Mouse (Mus musculus): ENCODE measurements at regions not wholly inside any gene's neighbourhood (a gene's known extent, or its start where the extent isn't known, plus 50 kb on each side); places are given as distances from the start of the nearest gene placed in this dataset.

- Histone ChIP-seq H3K4me2 (no peak overlapping the region), H3K4me3 (no peak overlapping the region), H3K27ac (no peak overlapping the region), H3K9ac (no peak overlapping the region), H3K4me1 (peaks cover 6% of the 10 kb centered on the region; the same call in 1 of the 2 replicates), H3K9me3 (no peaks in the 10 kb centered on the region), H3K36me3 (no peaks in the 10 kb centered on the region), H3K27me3 (no peaks in the 10 kb centered on the region)
- whole genome bisulfite sequencing = 25% methylated on average over 1 of the region's 1 CpGs
- ATAC-seq (ENCODE audit: insufficient number of reproducible peaks, low FRiP score, low TSS enrichment, low read depth) = no peak
Observed at GRCm38 (mm10) chr13:5424110-5424509, 437.2 kb upstream of the Klf6 start.

- ATAC-seq (ENCODE audit: insufficient number of reproducible peaks, low FRiP score, low TSS enrichment, low read depth) = no peak
- no peaks in the 10 kb centered on the region for H3K27me3 ChIP-seq
- H3K9me3 ChIP-seq = no peaks in the 10 kb centered on the region
- H3K4me1 ChIP-seq = peaks cover 6% of the 10 kb centered on the region; the same call in 1 of the 2 replicates
- no peaks in the 10 kb centered on the region for H3K36me3 ChIP-seq
- no peak overlapping the region for H3K27ac ChIP-seq
- H3K4me2 ChIP-seq = no peak overlapping the region
- no peak overlapping the region for H3K4me3 ChIP-seq
- 23% methylated on average over 9 of the region's 9 CpGs for WGBS
- no peak overlapping the region for H3K9ac ChIP-seq
Observed at GRCm38 (mm10) chr13:5425491-5426232, 435.6 kb upstream of the Klf6 start.

- Histone ChIP-seq H3K9ac (no peak overlapping the region), H3K4me1 (no peaks in the 10 kb centered on the region), H3K27me3 (no peaks in the 10 kb centered on the region), H3K36me3 (no peaks in the 10 kb centered on the region), H3K4me2 (no peak overlapping the region), H3K27ac (no peak overlapping the region), H3K9me3 (no peaks in the 10 kb centered on the region), H3K4me3 (no peak overlapping the region)
- WGBS = 21% methylated on average over 1 of the region's 1 CpGs
- no peak for ATAC-seq (ENCODE audit: insufficient number of reproducible peaks, low FRiP score, low TSS enrichment, low read depth)
Observed at GRCm38 (mm10) chr13:5433652-5434051, 427.6 kb upstream of the Klf6 start.

- H3K4me3 ChIP-seq = no peak overlapping the region
- no peaks in the 10 kb centered on the region for H3K36me3 ChIP-seq
- ATAC-seq (ENCODE audit: insufficient number of reproducible peaks, low FRiP score, low TSS enrichment, low read depth) = no peak
- H3K4me2 ChIP-seq = no peak overlapping the region
- no peak overlapping the region for H3K27ac ChIP-seq
- H3K27me3 ChIP-seq = no peaks in the 10 kb centered on the region
- H3K4me1 ChIP-seq = no peaks in the 10 kb centered on the region
- H3K9ac ChIP-seq = no peak overlapping the region
- H3K9me3 ChIP-seq = no peaks in the 10 kb centered on the region
Observed at GRCm38 (mm10) chr13:5435131-5435530, 426.2 kb upstream of the Klf6 start.

GRCm38 (mm10) chr13:5436191-5436590, 425.1 kb upstream of the Klf6 start:
- Histone ChIP-seq H3K9ac (no peak overlapping the region), H3K4me3 (no peak overlapping the region), H3K36me3 (no peaks in the 10 kb centered on the region), H3K4me2 (no peak overlapping the region), H3K4me1 (no peaks in the 10 kb centered on the region), H3K27ac (no peak overlapping the region), H3K9me3 (no peaks in the 10 kb centered on the region), H3K27me3 (no peaks in the 10 kb centered on the region)
- 40% methylated on average over 2 of the region's 2 CpGs for WGBS
- ATAC-seq (ENCODE audit: insufficient number of reproducible peaks, low FRiP score, low TSS enrichment, low read depth) = no peak

GRCm38 (mm10) chr13:5440454-5440853, 420.8 kb upstream of the Klf6 start:
- WGBS = 58% methylated on average over 4 of the region's 4 CpGs

GRCm38 (mm10) chr13:5444759-5445478, 416.4 kb upstream of the Klf6 start:
- 70% methylated on average over 5 of the region's 5 CpGs for WGBS

More at GRCm38 (mm10) chr13:5440454-5440853, 420.8 kb upstream of the Klf6 start:
- no peak overlapping the region for H3K9ac ChIP-seq
- no peak overlapping the region for H3K4me2 ChIP-seq
- no peak overlapping the region for H3K27ac ChIP-seq
- no peaks in the 10 kb centered on the region for H3K36me3 ChIP-seq
- H3K27me3 ChIP-seq = no peaks in the 10 kb centered on the region
- no peak for ATAC-seq (ENCODE audit: insufficient number of reproducible peaks, low FRiP score, low TSS enrichment, low read depth)
- no peaks in the 10 kb centered on the region for H3K4me1 ChIP-seq
- H3K4me3 ChIP-seq = no peak overlapping the region
- no peaks in the 10 kb centered on the region for H3K9me3 ChIP-seq

GRCm38 (mm10) chr13:5448601-5449000, 412.7 kb upstream of the Klf6 start:
- H3K4me1 ChIP-seq = no peaks in the 10 kb centered on the region
- no peak overlapping the region for H3K9ac ChIP-seq
- ATAC-seq (ENCODE audit: insufficient number of reproducible peaks, low FRiP score, low TSS enrichment, low read depth) = no peak
- no peak overlapping the region for H3K4me3 ChIP-seq
- H3K27ac ChIP-seq = no peak overlapping the region
- no peak overlapping the region for H3K4me2 ChIP-seq
- 71% methylated on average over 1 of the region's 1 CpGs for WGBS
- no peaks in the 10 kb centered on the region for H3K36me3 ChIP-seq
- no peaks in the 10 kb centered on the region for H3K27me3 ChIP-seq
- no peaks in the 10 kb centered on the region for H3K9me3 ChIP-seq

More at GRCm38 (mm10) chr13:5444759-5445478, 416.4 kb upstream of the Klf6 start:
- no peak for ATAC-seq (ENCODE audit: insufficient number of reproducible peaks, low FRiP score, low TSS enrichment, low read depth)
- Histone ChIP-seq H3K27me3 (no peaks in the 10 kb centered on the region), H3K4me2 (no peak overlapping the region), H3K4me3 (no peak overlapping the region), H3K36me3 (no peaks in the 10 kb centered on the region), H3K9me3 (no peaks in the 10 kb centered on the region), H3K27ac (0 out of 2 replicates have a peak overlapping the region, but pooled peaks have one; percentile 47), H3K4me1 (no peaks in the 10 kb centered on the region), H3K9ac (no peak overlapping the region)

GRCm38 (mm10) chr13:5480779-5481178, 380.5 kb upstream of the Klf6 start:
- no peak for ATAC-seq (ENCODE audit: insufficient number of reproducible peaks, low FRiP score, low TSS enrichment, low read depth)
- Histone ChIP-seq H3K27me3 (no peaks in the 10 kb centered on the region), H3K9ac (no peak overlapping the region), H3K27ac (no peak overlapping the region), H3K4me3 (no peak overlapping the region), H3K4me1 (no peaks in the 10 kb centered on the region), H3K4me2 (no peak overlapping the region), H3K9me3 (no peaks in the 10 kb centered on the region), H3K36me3 (no peaks in the 10 kb centered on the region)
- 78% methylated on average over 2 of the region's 2 CpGs for WGBS

- Histone ChIP-seq H3K9me3 (no peaks in the 10 kb centered on the region), H3K9ac (no peak overlapping the region), H3K27ac (no peak overlapping the region), H3K4me1 (no peaks in the 10 kb centered on the region), H3K27me3 (no peaks in the 10 kb centered on the region), H3K4me2 (no peak overlapping the region), H3K36me3 (no peaks in the 10 kb centered on the region), H3K4me3 (no peak overlapping the region)
- ATAC-seq (ENCODE audit: insufficient number of reproducible peaks, low FRiP score, low TSS enrichment, low read depth) = no peak
- 39% methylated on average over 1 of the region's 1 CpGs for WGBS
Observed at GRCm38 (mm10) chr13:5492266-5492665, 369.0 kb upstream of the Klf6 start.

GRCm38 (mm10) chr13:5497535-5497934, 363.7 kb upstream of the Klf6 start:
- H3K4me2 ChIP-seq = no peak overlapping the region
- no peaks in the 10 kb centered on the region for H3K9me3 ChIP-seq
- H3K9ac ChIP-seq = no peak overlapping the region
- no peak for ATAC-seq (ENCODE audit: insufficient number of reproducible peaks, low FRiP score, low TSS enrichment, low read depth)
- no peaks in the 10 kb centered on the region for H3K27me3 ChIP-seq
- H3K36me3 ChIP-seq = no peaks in the 10 kb centered on the region
- no peak overlapping the region for H3K27ac ChIP-seq
- H3K4me1 ChIP-seq = no peaks in the 10 kb centered on the region
- H3K4me3 ChIP-seq = no peak overlapping the region

- Histone ChIP-seq H3K9me3 (no peaks in the 10 kb centered on the region), H3K27me3 (no peaks in the 10 kb centered on the region), H3K27ac (no peak overlapping the region), H3K4me1 (no peaks in the 10 kb centered on the region), H3K36me3 (no peaks in the 10 kb centered on the region), H3K4me2 (no peak overlapping the region), H3K4me3 (no peak overlapping the region), H3K9ac (no peak overlapping the region)
- ATAC-seq (ENCODE audit: insufficient number of reproducible peaks, low FRiP score, low TSS enrichment, low read depth) = no peak
Observed at GRCm38 (mm10) chr13:5511784-5512183, 349.5 kb upstream of the Klf6 start.

Measured in limb, embryonic 15.5 days (tissue).